Mouse (Mus musculus): ENCODE measurements around the gene Car5b. TPM values are rescaled to one million over a fixed set of nuclear protein-coding genes. Genes with fewer than 3 reads are reported as not detected.

Car5b gene
- 64.5 and 71.3 TPM in 2 replicates for polyA plus RNA-seq (2012; rRNA removed)

- no peak for DNase-seq (ENCODE audit: low read depth)
Measured at GRCm38 (mm10) chrX:164027607-164028289, at the start of gene Car5b. Gene Car5b (minus strand): TSS chrX:164027997.

- DNase-seq (ENCODE audit: low read depth) = peak; percentile 36
Measured at GRCm38 (mm10) chrX:164076040-164076775, 48.4 kb upstream of the Car5b start, which contains the start of gene Siah1b. Gene Siah1b (minus strand): TSS chrX:164076493.

- no peak for DNase-seq (ENCODE audit: low read depth)
Measured at GRCm38 (mm10) chrX:164068968-164069367, 41.2 kb upstream of the Car5b start.

GRCm38 (mm10) chrX:164066185-164066584, 38.4 kb upstream of the Car5b start:
- DNase-seq (ENCODE audit: low read depth) = peak; percentile 3

- DNase-seq (ENCODE audit: low read depth) = no peak
Measured at GRCm38 (mm10) chrX:164059070-164059469, 31.3 kb upstream of the Car5b start.

GRCm38 (mm10) chrX:164058523-164058922, 30.7 kb upstream of the Car5b start:
- DNase-seq (ENCODE audit: low read depth) = no peak

GRCm38 (mm10) chrX:164055726-164056125, 27.9 kb upstream of the Car5b start:
- no peak for DNase-seq (ENCODE audit: low read depth)

GRCm38 (mm10) chrX:164046736-164047135, 18.9 kb upstream of the Car5b start:
- DNase-seq (ENCODE audit: low read depth) = no peak

- DNase-seq (ENCODE audit: low read depth) = no peak
Measured at GRCm38 (mm10) chrX:164042069-164042468, 14.3 kb upstream of the Car5b start.

GRCm38 (mm10) chrX:164038882-164039281, 11.1 kb upstream of the Car5b start:
- DNase-seq (ENCODE audit: low read depth) = no peak

- no peak for DNase-seq (ENCODE audit: low read depth)
Measured at GRCm38 (mm10) chrX:164035931-164036330, 8.1 kb upstream of the Car5b start.

GRCm38 (mm10) chrX:164035401-164035800, 7.6 kb upstream of the Car5b start:
- no peak for DNase-seq (ENCODE audit: low read depth)

GRCm38 (mm10) chrX:164032526-164032925, 4.7 kb upstream of the Car5b start:
- no peak for DNase-seq (ENCODE audit: low read depth)

- no peak for DNase-seq (ENCODE audit: low read depth)
Measured at GRCm38 (mm10) chrX:164015636-164016035, 12.2 kb downstream of the Car5b start.

GRCm38 (mm10) chrX:164014956-164015355, 12.8 kb downstream of the Car5b start:
- DNase-seq (ENCODE audit: low read depth) = no peak

- DNase-seq (ENCODE audit: low read depth) = no peak
Measured at GRCm38 (mm10) chrX:164013318-164013717, 14.5 kb downstream of the Car5b start.

- no peak for DNase-seq (ENCODE audit: low read depth)
Measured at GRCm38 (mm10) chrX:164004809-164005208, 23.0 kb downstream of the Car5b start.

- no peak for DNase-seq (ENCODE audit: low read depth)
Measured at GRCm38 (mm10) chrX:163999848-164000247, 27.9 kb downstream of the Car5b start.

- no peak for DNase-seq (ENCODE audit: low read depth)
Measured at GRCm38 (mm10) chrX:163996754-163997153, 31.0 kb downstream of the Car5b start.

GRCm38 (mm10) chrX:163987718-163988374, 40.0 kb downstream of the Car5b start:
- DNase-seq (ENCODE audit: low read depth) = no peak

GRCm38 (mm10) chrX:163982129-163982528, 45.7 kb downstream of the Car5b start:
- no peak for DNase-seq (ENCODE audit: low read depth)

GRCm38 (mm10) chrX:163981500-163981899, 46.3 kb downstream of the Car5b start:
- no peak for DNase-seq (ENCODE audit: low read depth)

- no peak for DNase-seq (ENCODE audit: low read depth)
Measured at GRCm38 (mm10) chrX:163981092-163981491, 46.7 kb downstream of the Car5b start.
